Mouse (Mus musculus) brain, embryonic 14.5 days (tissue): ENCODE measurements around the gene Tspan13.

Experiments
- CTCF ChIP-seq: fragments of 200-500 bp; IDR thresholded peaks from 2 replicates; pipeline ENCODE4 v1.5.1; 2012; ENCODE audit warnings: inconsistent platforms, mild to moderate bottlenecking, moderate library complexity, borderline replicate concordance; ENCODE audit not compliant: insufficient read depth, insufficient read length; ENCODE audit errors: extremely low read depth
- POLR2A ChIP-seq: fragments of 200-500 bp; IDR thresholded peaks from 2 replicates; pipeline ENCODE4 v1.6.1; 2012; ENCODE audit warnings: mild to moderate bottlenecking, inconsistent platforms, borderline replicate concordance; ENCODE audit not compliant: poor library complexity, insufficient read depth, insufficient read length, severe bottlenecking; ENCODE audit errors: extremely low read depth

GRCm38 (mm10) chr12:35979625-35980024 is 62.7 kb downstream of the Tspan13 start:
- TF ChIP-seq POLR2A (no peak), CTCF (no peak)
